Mouse (Mus musculus): ENCODE measurements around the gene Gpr142.

The Gpr142 gene

GRCm38 (mm10) chr11:114798624-114799023 is at the start of gene Gpr142:
Gpr142 (plus strand) TSS chr11:114798924.
- DNase-seq: no peak

GRCm38 (mm10) chr11:114764820-114765818 is 33.6 kb upstream of the Gpr142 start, which contains the start of gene Kif19a:
Kif19a (plus strand) TSS chr11:114765388.
- peak; percentile 86 for DNase-seq

GRCm38 (mm10) chr11:114769911-114770310 is 28.8 kb upstream of the Gpr142 start:
- no peak for DNase-seq

- no peak for DNase-seq
Observed at GRCm38 (mm10) chr11:114771896-114772295, 26.8 kb upstream of the Gpr142 start.

GRCm38 (mm10) chr11:114780076-114780475 is 18.6 kb upstream of the Gpr142 start:
- no peak for DNase-seq

GRCm38 (mm10) chr11:114785892-114786291 is 12.8 kb upstream of the Gpr142 start:
- no peak for DNase-seq

- DNase-seq: peak; percentile 78
Observed at GRCm38 (mm10) chr11:114786326-114786725, 12.4 kb upstream of the Gpr142 start.

- no peak for DNase-seq
Observed at GRCm38 (mm10) chr11:114787611-114788010, 11.1 kb upstream of the Gpr142 start.

- peak; percentile 91 for DNase-seq
Observed at GRCm38 (mm10) chr11:114789061-114789714, 9.5 kb upstream of the Gpr142 start.

- no peak for DNase-seq
Observed at GRCm38 (mm10) chr11:114789716-114790115, 9.0 kb upstream of the Gpr142 start.

- DNase-seq: no peak
Observed at GRCm38 (mm10) chr11:114790171-114790570, 8.6 kb upstream of the Gpr142 start.

GRCm38 (mm10) chr11:114790841-114791240 is 7.9 kb upstream of the Gpr142 start:
- no peak for DNase-seq

- no peak for DNase-seq
Observed at GRCm38 (mm10) chr11:114791351-114791889, 7.3 kb upstream of the Gpr142 start.

GRCm38 (mm10) chr11:114791891-114792411 is 6.8 kb upstream of the Gpr142 start:
- DNase-seq: peak; percentile 67

GRCm38 (mm10) chr11:114792931-114793494 is 5.7 kb upstream of the Gpr142 start:
- no peak for DNase-seq

GRCm38 (mm10) chr11:114793868-114794545 is 4.7 kb upstream of the Gpr142 start:
- DNase-seq: no peak

GRCm38 (mm10) chr11:114794691-114795090 is 4.0 kb upstream of the Gpr142 start:
- DNase-seq: no peak

- peak; percentile 87 for DNase-seq
Observed at GRCm38 (mm10) chr11:114795231-114795746, 3.4 kb upstream of the Gpr142 start.

GRCm38 (mm10) chr11:114795848-114796322 is 2.8 kb upstream of the Gpr142 start, which contains the start of gene Btbd17:
Btbd17 (minus strand) TSS chr11:114795945.
- DNase-seq: peak; percentile 85

- no peak for DNase-seq
Observed at GRCm38 (mm10) chr11:114797176-114797575, 1.5 kb upstream of the Gpr142 start.

GRCm38 (mm10) chr11:114797981-114798380 is 743 bp upstream of the Gpr142 start:
- no peak for DNase-seq

- DNase-seq: no peak
Observed at GRCm38 (mm10) chr11:114801906-114802305, 3.2 kb downstream of the Gpr142 start.
